9 mouse cellular contexts compared by ENCODE assay signal in genomic region chr1:75588874-75589273, GRCm38 (mm10). TPM values are rescaled to one million over a fixed set of nuclear protein-coding genes. Genes with fewer than 3 reads are reported as not detected.
A peak's percentile ranks its signal among the peaks of the same experiment; 100 is the strongest.
DNase-seq lines count a peak whose midpoint lies in the region; ATAC-seq and TF ChIP-seq lines count a peak whose summit lies in the region.
"Had no signal": no experiment of that assay in that cellular context is flagged by ENCODE, and none has a peak within 500 bp of the region (broad histone marks: within the 10 kb centered on the region; RNA-seq: fewer than 3 reads in every experiment).

No protein-coding gene starts in this region.

- TF ChIP-seq EP300 in heart, postnatal 0 days (IDR thresholded peaks at IDR 0.05; ENCODE audit: low read depth) = no peak

- no peak overlapping the region for H3K9ac ChIP-seq in heart, postnatal 0 days (replicated peaks; ENCODE audit: low read depth, low read length)
- H3K9ac ChIP-seq: limb, embryonic 12.5 days had no signal

- H3K4me3 ChIP-seq in heart, postnatal 0 days (ENCODE audit: low read depth, low read length) = no peak overlapping the region
- H3K4me3 ChIP-seq: limb, embryonic 12.5 days had no signal

- DNase-seq in heart, postnatal 0 days (ENCODE audit: low spot score) = no peak
- no peak for DNase-seq in heart, postnatal 4 days
- DNase-seq in ES-CJ7 (ENCODE audit: low read depth, low spot score) = peak; percentile 98
- peak; percentile 58 to 62 for DNase-seq in cerebellum, postnatal 25 days
- DNase-seq in left cerebral cortex, adult 9 months (ENCODE audit: low spot score in 2 of 2) = peak; percentile 67 to 68
- no peak for DNase-seq in spleen, postnatal 10 days (ENCODE audit: low spot score in 2 of 2)
- DNase-seq in testis, postnatal 14 days (ENCODE audit: low spot score) = no peak

- H3K4me2 ChIP-seq in heart, postnatal 0 days (ENCODE audit: low read depth, low read length) = no peak overlapping the region
- H3K4me2 ChIP-seq: limb, embryonic 12.5 days had no signal

- 0 out of 2 replicates have a peak, but pooled peaks have one; percentile 40 for ATAC-seq in heart, postnatal 0 days (ENCODE audit: insufficient read depth, low read depth)
- ATAC-seq in granulocyte monocyte progenitor cell, adult 5-6 weeks (replicated peaks; ENCODE audit: poor library complexity, severe bottlenecking) = no peak

- peaks cover 12% of the 10 kb centered on the region for H3K4me1 ChIP-seq in heart, postnatal 0 days (ENCODE audit: control insufficient read depth, insufficient read depth)
- H3K4me1 ChIP-seq: limb, embryonic 12.5 days had no signal

- no peaks in the 10 kb centered on the region for H3K9me3 ChIP-seq in heart, postnatal 0 days (replicated peaks; ENCODE audit: control insufficient read depth, low read length)
- H3K9me3 ChIP-seq: limb, embryonic 12.5 days had no signal

- H3K27ac ChIP-seq in heart, postnatal 0 days (ENCODE audit: low read depth) = peak overlapping the region; percentile 7; the same call in 1 of the 2 replicates
- H3K27ac ChIP-seq: limb, embryonic 12.5 days had no signal

- no peak for TF ChIP-seq CTCF in heart, postnatal 0 days (IDR thresholded peaks at IDR 0.05; ENCODE audit: low read depth)

- no peaks in the 10 kb centered on the region for H3K27me3 ChIP-seq in heart, postnatal 0 days (ENCODE audit: control insufficient read depth, insufficient read depth, low read length)
- H3K27me3 ChIP-seq: limb, embryonic 12.5 days had no signal

- WGBS in heart, postnatal 0 days = 18% methylated on average over 7 of the region's 7 CpGs

- H3K36me3 ChIP-seq in heart, postnatal 0 days (replicated peaks; ENCODE audit: control insufficient read depth, insufficient read depth, low read length) = no peaks in the 10 kb centered on the region
- H3K36me3 ChIP-seq: limb, embryonic 12.5 days had no signal

RNA-seq across cellular contexts. Expression of gene Slc4a3, which starts 42.8 kb away (rescaled TPM):
- 114 and 136 TPM in 2 replicates for total RNA-seq in heart, postnatal 0 days (2014; rRNA removed; ENCODE audit: low replicate concordance)
- polyA plus RNA-seq in heart, postnatal 0 days (2015; fragmentation: Nextera tagmentation; extraction: Ambion mirVana) = 44.7 and 49.9 TPM in 2 replicates
- 100 to 1,000 TPM; 121 to 125 TPM for total RNA-seq in heart, postnatal 4 days (2021)
- not detected in 2 replicates for total RNA-seq in granulocyte monocyte progenitor cell, adult 5-6 weeks (2014; fragmentation: Nextera tagmentation)
- not detected in 2 replicates for total RNA-seq in granulocyte monocyte progenitor cell, adult 5-6 weeks (2017)

Comparison
In these comparisons a context has a peak if more than half of its experiments do, and no peak if none do; other contexts are left out.
1. DNase-seq: peak in ES-CJ7 (single experiment), cerebellum, postnatal 25 days (2 of 2) and left cerebral cortex, adult 9 months (2 of 2); none in heart, postnatal 0 days (single experiment), heart, postnatal 4 days (single experiment), spleen, postnatal 10 days (0 of 2) and testis, postnatal 14 days (single experiment).
2. RNA of gene Slc4a3, which starts 42.8 kb away (total RNA-seq): 114 to 136 TPM in heart, postnatal 0 days and 121 to 125 TPM in heart, postnatal 4 days; not detected in granulocyte monocyte progenitor cell, adult 5-6 weeks; every median in the first group is over 100 times any median in the second.